Mouse (Mus musculus) ES-E14 (cell line): ENCODE measurements around the gene Slamf9. TPM values are rescaled to one million over a fixed set of nuclear protein-coding genes. Genes with fewer than 3 reads are reported as not detected.

ENCODE experiments used
- DNase-seq: peaks from one replicate; pipeline ENCODE4 v3.0.0-alpha.2; 2013; ENCODE audit warnings: low read depth, low spot score
- H3K27ac ChIP-seq: 2 replicates; pipeline ENCODE4 v1.5.1; 2012; ENCODE audit warnings: low read depth, mild to moderate bottlenecking, low read length, moderate library complexity, mixed read lengths; ENCODE audit not compliant: poor library complexity, insufficient read depth, severe bottlenecking
- H3K36me3 ChIP-seq: 2 replicates; pipeline ENCODE4 v1.6.1; 2012; ENCODE audit warnings: mild to moderate bottlenecking, low read length, moderate library complexity, mixed read lengths; ENCODE audit not compliant: control insufficient read depth, poor library complexity, insufficient read depth, severe bottlenecking
- H3K4me1 ChIP-seq, 2 experiments: fragments of 150-350 bp in 1 of 2; sonication (generic) in 1 of 2; 2 replicates each; pipeline ENCODE4 v1.6.1; 2012; ENCODE audit warnings: low read length in 2 of 2, mild to moderate bottlenecking in 1 of 2, mixed read lengths in 1 of 2; ENCODE audit not compliant: control insufficient read depth in 2 of 2, insufficient read depth in 2 of 2, poor library complexity in 1 of 2
- H3K4me3 ChIP-seq, 2 experiments: fragments of 150-350 bp in 1 of 2; sonication (generic) in 1 of 2; 2 replicates each; pipeline ENCODE4 v1.5.1; 2012; ENCODE audit warnings: low read length in 2 of 2, low read depth in 1 of 2, mild to moderate bottlenecking in 1 of 2, mixed read lengths in 1 of 2; ENCODE audit not compliant: insufficient read depth in 1 of 2, poor library complexity in 1 of 2, severe bottlenecking in 1 of 2
- H3K9ac ChIP-seq: 2 replicates; pipeline ENCODE4 v1.6.1; 2012; ENCODE audit warnings: low read depth, mild to moderate bottlenecking, low read length, mixed read lengths; ENCODE audit not compliant: poor library complexity, insufficient read depth, severe bottlenecking
- H3K9me3 ChIP-seq: fragments of 150-350 bp; sonication (generic); 2 replicates; pipeline ENCODE4 v1.6.1; 2012; ENCODE audit warnings: low read depth, mild to moderate bottlenecking, low read length; ENCODE audit not compliant: control insufficient read depth, insufficient read depth
- CHD2 ChIP-seq: IDR thresholded peaks from 2 replicates; pipeline ENCODE4 v1.6.1; 2014; ENCODE audit warnings: mild to moderate bottlenecking, low read depth, low read length, inconsistent platforms
- HCFC1 ChIP-seq: IDR thresholded peaks from 2 replicates; pipeline ENCODE4 v1.6.1; 2012; ENCODE audit warnings: low read length, inconsistent platforms, borderline replicate concordance; ENCODE audit not compliant: insufficient read depth
- MAFK ChIP-seq: IDR thresholded peaks from 2 replicates; pipeline ENCODE4 v1.6.1; 2014; ENCODE audit warnings: mild to moderate bottlenecking, low read depth, low read length, inconsistent platforms; ENCODE audit not compliant: insufficient read depth
- ZC3H11A ChIP-seq: IDR thresholded peaks from 2 replicates; pipeline ENCODE4 v1.6.1; 2012; ENCODE audit warnings: low read depth, mild to moderate bottlenecking, inconsistent platforms, low read length, borderline replicate concordance
- ZNF384 ChIP-seq: IDR thresholded peaks from 2 replicates; pipeline ENCODE4 v1.6.1; 2012; ENCODE audit warnings: low read depth, low read length, inconsistent platforms
- in situ Hi-C, 2 experiments: fragments of 600-800 bp; cut with MboI; formaldehyde crosslinking; loops; one replicate each; pipeline ENCODE4 v1.15.1; 2025; ENCODE audit warnings: low sequenced_read_pairs in 2 of 2, inconsistent platforms in 1 of 2; ENCODE audit not compliant: unreplicated experiment in 2 of 2
- total RNA-seq: library from RNA; depleted of rRNA; stranded (reverse); fragments of 300-350 nt; gene quantifications from 2 replicates; pipeline ENCODE4 v1.2.3, GENCODE M21; 2012

The Slamf9 gene
- total RNA-seq, 1 experiment: 2.7 TPM

DNA sequence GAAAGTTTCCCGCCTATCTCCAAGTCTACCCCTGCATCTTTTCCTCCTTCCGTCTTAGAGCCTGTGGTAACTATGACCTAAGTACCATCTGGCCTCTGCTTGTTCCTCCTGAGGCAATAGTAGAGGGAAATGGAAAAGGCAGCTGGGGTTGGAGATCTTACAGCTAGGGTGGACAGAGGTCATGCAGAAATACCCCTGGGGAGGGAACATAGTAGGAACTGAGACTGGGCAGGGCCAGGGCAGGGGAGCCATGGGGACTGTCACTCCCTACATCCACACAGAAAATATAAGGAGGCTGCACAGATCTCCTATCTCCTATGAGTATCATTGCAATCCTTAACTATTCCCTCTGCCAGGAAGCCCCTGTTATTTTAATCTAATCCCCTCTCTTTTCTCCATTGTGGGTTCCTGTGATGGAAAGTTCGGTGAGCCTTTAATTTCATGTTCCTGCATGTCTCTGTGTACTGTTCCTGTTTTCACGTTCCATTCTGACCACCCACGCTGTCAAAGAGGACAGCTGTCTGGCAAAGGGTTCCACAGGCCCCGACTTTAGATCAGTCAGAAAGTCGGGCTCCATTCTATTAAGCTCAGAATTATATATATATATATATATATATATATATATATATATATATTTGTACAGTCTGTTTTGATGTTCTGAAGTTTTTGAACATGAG lies 19.0 kb upstream of the Slamf9 start:
- in situ Hi-C loops: no loop called here
- Histone ChIP-seq H3K4me1 (peaks cover 5 to 11% of the 10 kb centered on the region in 2 experiments), H3K9me3 (no peaks in the 10 kb centered on the region), H3K9ac (no peak overlapping the region; the same call in 1 of the 2 replicates), H3K27ac (peak overlapping the region; percentile 17; the same call in 1 of the 2 replicates), H3K4me3 (0 out of 4 replicates have a peak overlapping the region, but pooled peaks of 1 of the 2 experiments have one; percentile 32), H3K36me3 (no peaks in the 10 kb centered on the region)
- DNase-seq: no peak
- TF ChIP-seq HCFC1 (no peak), ZNF384 (no peak), CHD2 (no peak), ZC3H11A (no peak), MAFK (no peak)

DNA sequence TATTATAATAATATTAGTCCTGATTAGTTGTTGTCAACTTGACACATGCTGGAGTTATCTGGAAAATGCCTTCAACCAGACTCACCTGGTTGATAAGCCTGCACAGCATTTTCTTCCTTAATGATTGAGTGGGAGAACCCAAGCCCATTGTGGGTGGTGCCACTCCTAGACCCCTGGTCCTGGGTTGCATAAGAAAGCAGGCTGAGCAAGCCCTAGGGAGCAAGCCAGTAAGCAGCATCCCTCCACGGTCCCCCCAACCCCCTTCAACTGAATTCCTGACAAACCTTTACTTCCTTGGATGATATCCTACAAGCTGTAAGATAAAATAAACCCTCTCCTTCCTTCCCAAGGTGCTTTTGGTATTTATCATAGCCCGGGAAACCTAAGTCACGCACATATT lies 18.0 kb upstream of the Slamf9 start:
- Histone ChIP-seq H3K9ac (no peak overlapping the region), H3K9me3 (no peaks in the 10 kb centered on the region), H3K36me3 (no peaks in the 10 kb centered on the region), H3K27ac (no peak overlapping the region), H3K4me1 (peaks cover 5 to 11% of the 10 kb centered on the region in 2 experiments), H3K4me3 (no peak overlapping the region)
- TF ChIP-seq HCFC1: no peak
- no peak for TF ChIP-seq ZC3H11A
- TF ChIP-seq ZNF384: no peak
- TF ChIP-seq MAFK: no peak
- TF ChIP-seq CHD2: no peak
- in situ Hi-C loops: no loop called here
- DNase-seq: no peak

DNA sequence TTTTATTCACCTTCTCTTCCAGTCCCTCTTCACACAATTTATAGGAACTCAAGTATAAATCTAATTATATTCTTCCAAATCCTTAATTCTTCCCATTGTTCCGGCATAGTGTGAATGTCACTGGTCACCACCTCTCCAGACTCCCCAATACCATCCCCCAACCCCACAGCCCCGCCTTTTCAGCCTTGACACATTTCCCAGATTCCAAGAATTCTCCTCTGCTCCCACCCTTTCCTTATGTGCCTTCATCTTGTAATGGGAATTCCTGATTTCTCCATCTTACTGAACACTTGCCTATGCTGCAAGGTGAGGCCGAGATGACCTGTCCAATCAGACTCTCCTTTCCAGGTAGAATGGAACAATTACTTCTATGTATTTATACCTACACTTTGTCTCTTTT lies 17.1 kb upstream of the Slamf9 start:
- Histone ChIP-seq H3K27ac (no peak overlapping the region; the same call in 1 of the 2 replicates), H3K4me1 (peaks cover 5 to 11% of the 10 kb centered on the region in 2 experiments), H3K4me3 (no peak overlapping the region), H3K9ac (no peak overlapping the region), H3K36me3 (no peaks in the 10 kb centered on the region), H3K9me3 (no peaks in the 10 kb centered on the region)
- no peak for DNase-seq
- TF ChIP-seq ZC3H11A (no peak), ZNF384 (no peak), MAFK (no peak), CHD2 (no peak), HCFC1 (no peak)
- in situ Hi-C loops: no loop called here

DNA sequence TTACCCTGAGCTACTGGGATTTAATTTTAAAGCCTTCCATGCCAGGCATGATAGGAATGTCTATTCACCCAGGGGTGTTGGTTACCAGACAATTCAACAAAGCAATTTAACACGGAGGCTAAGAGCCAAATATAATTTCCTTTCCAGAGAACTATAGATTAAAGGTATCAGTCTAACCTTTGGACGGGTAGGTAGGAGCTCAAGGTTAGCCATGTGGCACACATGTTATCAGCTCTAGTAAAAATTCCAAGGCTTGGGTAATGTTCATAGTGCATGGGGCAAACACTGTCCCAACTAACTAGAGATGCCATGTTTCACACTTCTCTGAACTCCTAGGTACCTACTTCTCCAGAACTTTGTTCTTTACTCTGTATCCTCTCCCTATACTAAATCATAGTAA lies 13.6 kb upstream of the Slamf9 start:
- H3K4me3 ChIP-seq: no peak overlapping the region
- H3K27ac ChIP-seq: no peak overlapping the region
- in situ Hi-C loops: no loop called here
- peaks cover 2 to 8% of the 10 kb centered on the region in 2 experiments; a peak in 2 of 4 replicates for H3K4me1 ChIP-seq
- no peak overlapping the region for H3K9ac ChIP-seq
- DNase-seq: no peak
- TF ChIP-seq ZNF384: no peak
- TF ChIP-seq HCFC1: no peak
- no peak for TF ChIP-seq MAFK
- TF ChIP-seq CHD2: no peak
- H3K9me3 ChIP-seq: no peaks in the 10 kb centered on the region
- no peaks in the 10 kb centered on the region for H3K36me3 ChIP-seq

DNA sequence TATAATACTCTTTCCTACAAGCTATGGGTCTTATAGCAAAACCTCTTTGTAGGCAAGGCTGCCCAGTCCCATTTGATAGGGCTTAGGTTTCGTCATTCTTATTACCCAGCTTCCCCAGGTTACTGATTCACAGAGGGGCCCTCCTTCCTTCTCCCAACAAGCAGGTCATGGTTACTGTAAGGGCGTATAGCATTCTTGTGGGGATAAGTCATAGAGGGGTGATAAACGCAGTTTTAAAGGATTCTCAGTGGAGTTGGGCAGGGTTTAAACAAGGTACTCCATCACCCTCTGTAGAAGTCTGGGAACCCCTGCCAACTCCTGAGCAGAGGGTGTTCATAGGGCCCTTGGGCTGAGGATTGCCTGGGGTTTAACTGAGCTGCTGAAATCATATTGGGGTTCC lies 12.6 kb upstream of the Slamf9 start:
- no peak overlapping the region for H3K27ac ChIP-seq
- no peak overlapping the region for H3K9ac ChIP-seq
- H3K4me1 ChIP-seq: peaks cover 5 to 8% of the 10 kb centered on the region in 2 experiments; a peak in 2 of 4 replicates
- no peak for DNase-seq
- no peaks in the 10 kb centered on the region for H3K9me3 ChIP-seq
- no peak for TF ChIP-seq MAFK
- H3K36me3 ChIP-seq: no peaks in the 10 kb centered on the region
- in situ Hi-C loops: no loop called here
- H3K4me3 ChIP-seq: no peak overlapping the region
